Mouse (Mus musculus): Measurements from ENCODE around the gene Cyp2e1. TPM values are rescaled to one million over a fixed set of nuclear protein-coding genes. Genes with fewer than 3 reads are reported as not detected.

Cyp2e1 gene
- polyA plus RNA-seq (2015; fragmentation: Nextera tagmentation; extraction: Ambion mirVana), result 0.10 TPM in 1 of 2 replicates, not detected in the other

GRCm38 (mm10) chr7:140763447-140764020 is at the start of gene Cyp2e1:
Cyp2e1 (plus strand) TSS chr7:140763739.
- no peaks in the 10 kb centered on the region for H3K4me1 ChIP-seq (replicated peaks)
- no peaks in the 10 kb centered on the region for H3K27me3 ChIP-seq
- ATAC-seq (ENCODE audit: low read depth) (no peak), DNase-seq (no peak)
- no peaks in the 10 kb centered on the region for H3K36me3 ChIP-seq
- H3K27ac ChIP-seq, result no peak within 1 kb of the TSS
- no peaks in the 10 kb centered on the region for H3K9me3 ChIP-seq (replicated peaks)
- WGBS (ENCODE audit: insufficient replicate concordance), result 69% methylated on average over 7 of the region's 7 CpGs
- no peak within 1 kb of the TSS for H3K4me2 ChIP-seq
- no peak within 1 kb of the TSS for H3K4me3 ChIP-seq (replicated peaks)
- H3K9ac ChIP-seq, result no peak within 1 kb of the TSS

DNA sequence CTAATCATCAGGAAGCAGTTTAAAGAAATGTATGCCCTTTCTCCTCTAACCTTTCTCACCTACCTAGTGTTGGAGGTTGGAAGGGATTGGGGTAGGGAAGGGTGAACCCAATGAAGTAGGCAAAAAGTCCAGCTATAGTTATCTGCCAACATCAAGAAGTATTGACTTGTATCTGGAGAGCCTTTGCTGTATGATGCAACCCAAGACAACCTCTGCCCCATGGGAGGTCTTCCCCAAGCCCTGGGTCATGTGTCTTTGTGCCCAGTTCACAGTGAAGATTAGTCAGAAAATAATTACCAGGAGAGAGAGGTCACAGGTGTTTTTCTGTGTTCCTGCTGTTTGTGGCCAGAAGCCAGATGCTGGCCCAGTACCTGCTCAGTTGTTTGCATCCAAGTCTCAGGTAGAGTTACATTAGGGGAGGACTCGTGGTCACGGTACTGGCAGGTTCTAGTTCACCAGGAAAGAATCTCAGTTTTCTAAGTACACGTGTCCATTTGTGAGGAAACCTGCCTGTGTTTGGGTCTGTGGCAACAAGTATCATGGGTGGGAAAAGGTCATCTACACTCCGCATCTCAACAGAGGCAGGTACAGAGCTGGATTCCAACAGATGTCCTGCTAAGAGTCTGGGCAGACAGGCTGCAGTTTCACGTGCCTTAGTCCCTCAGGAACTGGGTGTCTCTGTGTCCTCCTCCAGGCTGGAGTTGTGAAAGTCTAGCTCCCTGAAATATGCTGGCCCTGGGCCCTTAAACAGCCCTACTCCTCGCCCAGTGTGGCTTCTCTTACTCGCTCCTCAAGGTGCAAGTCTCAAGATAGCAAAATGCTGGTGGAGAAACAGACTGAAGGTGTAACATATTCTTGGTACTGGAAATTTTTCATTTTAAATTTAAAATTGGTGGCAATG is 46.1 kb upstream of the Cyp2e1 start:
- H3K4me3 ChIP-seq (replicated peaks), result no peak overlapping the region
- no peak overlapping the region for H3K27ac ChIP-seq
- no peak overlapping the region for H3K4me2 ChIP-seq
- no peaks in the 10 kb centered on the region for H3K36me3 ChIP-seq
- no peak for ATAC-seq (ENCODE audit: low read depth)
- 57% methylated on average over 7 of the region's 7 CpGs for WGBS (ENCODE audit: insufficient replicate concordance)
- no peaks in the 10 kb centered on the region for H3K9me3 ChIP-seq (replicated peaks)
- no peak for DNase-seq
- H3K9ac ChIP-seq, result no peak overlapping the region
- H3K4me1 ChIP-seq (replicated peaks), result no peaks in the 10 kb centered on the region
- no peaks in the 10 kb centered on the region for H3K27me3 ChIP-seq

GRCm38 (mm10) chr7:140721095-140721494 is 42.4 kb upstream of the Cyp2e1 start:
- DNase-seq, result no peak
- no peak overlapping the region for H3K27ac ChIP-seq
- no peak overlapping the region for H3K4me3 ChIP-seq (replicated peaks)
- H3K9ac ChIP-seq, result no peak overlapping the region
- no peaks in the 10 kb centered on the region for H3K9me3 ChIP-seq (replicated peaks)
- no peaks in the 10 kb centered on the region for H3K27me3 ChIP-seq
- no peak for ATAC-seq (ENCODE audit: low read depth)
- 45% methylated on average over 6 of the region's 6 CpGs for WGBS (ENCODE audit: insufficient replicate concordance)
- no peak overlapping the region for H3K4me2 ChIP-seq
- H3K36me3 ChIP-seq, result no peaks in the 10 kb centered on the region
- no peaks in the 10 kb centered on the region for H3K4me1 ChIP-seq (replicated peaks)

- no peak for DNase-seq
- H3K27ac ChIP-seq, result no peak overlapping the region
These were observed 38.0 kb upstream of the Cyp2e1 start for GRCm38 (mm10) chr7:140725558-140725957.

DNA sequence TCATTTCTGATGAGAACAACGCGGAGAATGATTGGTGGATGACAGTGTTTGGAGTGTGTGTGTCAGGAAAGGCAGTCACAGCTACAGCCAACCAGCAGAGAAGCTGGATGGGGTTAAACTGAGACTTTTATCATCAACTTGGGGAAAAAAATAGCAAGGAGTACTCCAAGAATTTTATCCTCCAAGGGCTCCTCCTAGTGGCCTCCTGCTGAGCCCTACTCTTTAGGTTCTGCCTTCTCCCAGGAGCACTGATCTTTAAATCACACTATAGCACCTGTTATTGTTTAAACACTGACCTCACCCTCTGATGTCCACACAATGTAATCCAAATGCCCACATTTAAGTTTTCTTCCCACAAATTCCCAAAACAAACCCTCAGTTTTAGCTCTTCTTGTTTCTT is 30.4 kb upstream of the Cyp2e1 start:
- 42% methylated on average over 2 of the region's 2 CpGs for WGBS (ENCODE audit: insufficient replicate concordance)
- no peak overlapping the region for H3K4me2 ChIP-seq
- no peak for DNase-seq

More at GRCm38 (mm10) chr7:140725558-140725957, 38.0 kb upstream of the Cyp2e1 start:
- H3K4me1 ChIP-seq (replicated peaks), result no peaks in the 10 kb centered on the region
- H3K9me3 ChIP-seq (replicated peaks), result no peaks in the 10 kb centered on the region
- H3K36me3 ChIP-seq, result no peaks in the 10 kb centered on the region
- H3K4me2 ChIP-seq, result no peak overlapping the region
- ATAC-seq (ENCODE audit: low read depth), result no peak
- no peak overlapping the region for H3K9ac ChIP-seq
- no peaks in the 10 kb centered on the region for H3K27me3 ChIP-seq
- no peak overlapping the region for H3K4me3 ChIP-seq (replicated peaks)

DNA sequence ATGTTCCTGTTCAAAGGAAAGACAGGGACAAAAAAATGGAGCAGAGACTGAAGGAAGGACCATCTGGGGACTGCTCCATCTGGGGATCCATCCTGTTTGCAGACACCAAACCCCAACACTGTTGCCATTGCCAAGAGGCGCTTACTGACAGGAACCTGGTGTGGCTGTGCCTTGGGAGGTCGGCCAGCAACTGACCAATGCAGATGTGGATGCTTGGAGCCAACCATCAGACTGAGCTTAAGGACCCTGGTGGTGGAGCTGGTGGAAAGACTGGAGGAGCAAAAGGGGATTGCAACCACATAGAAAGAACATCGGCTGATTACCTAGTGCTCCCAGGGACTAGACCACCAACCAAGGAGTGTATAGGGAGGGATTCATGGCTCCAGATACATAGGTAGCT is 16.1 kb upstream of the Cyp2e1 start:
- DNase-seq, result no peak
- Histone ChIP-seq H3K4me2 (no peak overlapping the region), H3K27ac (no peak overlapping the region), H3K4me1 (replicated peaks) (no peaks in the 10 kb centered on the region), H3K9ac (no peak overlapping the region), H3K27me3 (no peaks in the 10 kb centered on the region), H3K9me3 (replicated peaks) (no peaks in the 10 kb centered on the region), H3K36me3 (no peaks in the 10 kb centered on the region), H3K4me3 (replicated peaks) (no peak overlapping the region)
- WGBS (ENCODE audit: insufficient replicate concordance), result 56% methylated on average over 3 of the region's 3 CpGs
- ATAC-seq (ENCODE audit: low read depth), result no peak

More for the DNA sequence above, 30.4 kb upstream of the Cyp2e1 start:
- Histone ChIP-seq H3K4me1 (replicated peaks) (no peaks in the 10 kb centered on the region), H3K27me3 (no peaks in the 10 kb centered on the region), H3K27ac (no peak overlapping the region), H3K36me3 (no peaks in the 10 kb centered on the region), H3K9ac (no peak overlapping the region), H3K4me3 (replicated peaks) (no peak overlapping the region), H3K9me3 (replicated peaks) (no peaks in the 10 kb centered on the region)
- ATAC-seq (ENCODE audit: low read depth), result no peak

GRCm38 (mm10) chr7:140748116-140748826 is 15.3 kb upstream of the Cyp2e1 start:
- ATAC-seq (ENCODE audit: low read depth) (no peak), DNase-seq (no peak)
- no peak overlapping the region for H3K4me3 ChIP-seq (replicated peaks)
- H3K27me3 ChIP-seq, result no peaks in the 10 kb centered on the region
- H3K4me2 ChIP-seq, result no peak overlapping the region
- H3K4me1 ChIP-seq (replicated peaks), result no peaks in the 10 kb centered on the region
- no peaks in the 10 kb centered on the region for H3K36me3 ChIP-seq
- WGBS (ENCODE audit: insufficient replicate concordance), result 67% methylated on average over 6 of the region's 6 CpGs
- no peak overlapping the region for H3K9ac ChIP-seq
- H3K27ac ChIP-seq, result no peak overlapping the region
- H3K9me3 ChIP-seq (replicated peaks), result no peaks in the 10 kb centered on the region

- Histone ChIP-seq H3K4me3 (replicated peaks) (no peak overlapping the region), H3K4me1 (replicated peaks) (no peaks in the 10 kb centered on the region), H3K27ac (no peak overlapping the region), H3K36me3 (no peaks in the 10 kb centered on the region), H3K27me3 (no peaks in the 10 kb centered on the region), H3K4me2 (no peak overlapping the region), H3K9me3 (replicated peaks) (no peaks in the 10 kb centered on the region), H3K9ac (no peak overlapping the region)
- DNase-seq (no peak), ATAC-seq (ENCODE audit: low read depth) (no peak)
- 47% methylated on average over 3 of the region's 3 CpGs for WGBS (ENCODE audit: insufficient replicate concordance)
These were observed 14.7 kb upstream of the Cyp2e1 start for GRCm38 (mm10) chr7:140748827-140749160.

DNA sequence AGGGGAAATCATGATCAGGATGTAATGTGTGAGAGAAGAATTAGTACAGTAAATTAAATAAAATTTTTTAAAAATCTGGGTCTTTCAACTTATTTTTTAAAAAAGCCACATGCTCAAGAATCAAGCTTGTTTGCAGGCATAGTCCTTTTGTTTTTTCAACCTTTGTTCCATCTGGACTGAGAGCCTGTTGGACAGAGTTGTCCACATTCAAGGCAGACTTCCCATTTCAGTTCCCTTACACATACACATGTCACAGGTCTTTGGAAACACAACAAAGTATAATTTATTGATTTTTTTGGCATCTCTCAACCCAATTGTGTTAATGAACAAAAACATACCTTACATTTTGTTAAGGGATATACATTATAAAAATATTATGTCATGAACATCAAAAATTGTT is 9.0 kb upstream of the Cyp2e1 start:
- Histone ChIP-seq H3K4me2 (no peak overlapping the region), H3K27ac (no peak overlapping the region), H3K9ac (no peak overlapping the region), H3K27me3 (no peaks in the 10 kb centered on the region), H3K9me3 (replicated peaks) (no peaks in the 10 kb centered on the region), H3K36me3 (no peaks in the 10 kb centered on the region), H3K4me3 (replicated peaks) (no peak overlapping the region), H3K4me1 (replicated peaks) (no peaks in the 10 kb centered on the region; the same call in 1 of the 2 replicates)
- ATAC-seq (ENCODE audit: low read depth) (no peak), DNase-seq (no peak)

DNA sequence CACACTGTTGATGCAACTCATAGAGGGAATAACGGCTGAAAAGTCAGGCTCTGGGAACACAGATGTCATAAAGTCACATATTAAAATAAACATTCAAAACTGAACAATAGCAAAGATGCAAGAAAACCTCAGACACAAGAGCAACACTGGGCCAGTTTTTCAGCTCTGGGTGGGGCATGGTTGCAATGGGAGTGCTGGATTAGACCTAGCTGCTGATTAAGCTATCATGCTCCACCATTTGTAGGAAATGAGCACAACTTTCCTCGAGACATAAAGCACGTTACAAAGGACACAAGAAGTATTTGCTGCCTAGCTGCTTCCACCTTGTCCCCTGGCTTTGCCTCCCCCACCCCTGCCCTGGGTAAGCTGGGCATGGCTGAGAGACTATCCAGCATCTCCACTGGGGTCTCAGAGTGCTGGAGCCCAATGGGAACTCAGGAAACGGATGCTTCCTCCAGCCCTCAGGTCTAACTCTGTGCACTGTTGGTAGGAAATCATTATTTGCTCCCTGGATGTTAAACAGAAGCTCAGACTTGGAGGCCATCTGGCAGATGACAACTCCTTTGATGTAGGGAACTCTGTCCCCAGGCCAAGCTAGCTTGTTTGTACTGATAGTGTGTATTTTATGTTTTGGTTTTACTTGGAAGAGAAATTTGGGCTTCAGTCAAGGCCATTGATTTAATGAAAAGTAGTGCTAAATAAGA is 7.2 kb upstream of the Cyp2e1 start:
- WGBS (ENCODE audit: insufficient replicate concordance), result 47% methylated on average over 4 of the region's 4 CpGs
- no peak overlapping the region for H3K4me3 ChIP-seq (replicated peaks)
- no peaks in the 10 kb centered on the region for H3K36me3 ChIP-seq
- no peaks in the 10 kb centered on the region for H3K27me3 ChIP-seq
- ATAC-seq (ENCODE audit: low read depth) (peak; percentile 31; the same call in 1 of the 2 replicates), DNase-seq (no peak)
- no peak overlapping the region for H3K9ac ChIP-seq
- no peaks in the 10 kb centered on the region; the same call in 1 of the 2 replicates for H3K4me1 ChIP-seq (replicated peaks)
- no peak overlapping the region for H3K4me2 ChIP-seq
- no peaks in the 10 kb centered on the region for H3K9me3 ChIP-seq (replicated peaks)
- no peak overlapping the region for H3K27ac ChIP-seq

GRCm38 (mm10) chr7:140760647-140761046 is 2.9 kb upstream of the Cyp2e1 start:
- no peak overlapping the region for H3K9ac ChIP-seq
- no peaks in the 10 kb centered on the region for H3K27me3 ChIP-seq
- ATAC-seq (ENCODE audit: low read depth), result no peak
- DNase-seq, result no peak
- H3K27ac ChIP-seq, result no peak overlapping the region
- H3K9me3 ChIP-seq (replicated peaks), result no peaks in the 10 kb centered on the region
- no peak overlapping the region for H3K4me2 ChIP-seq
- H3K4me1 ChIP-seq (replicated peaks), result no peaks in the 10 kb centered on the region; the same call in 1 of the 2 replicates
- no peaks in the 10 kb centered on the region for H3K36me3 ChIP-seq
- H3K4me3 ChIP-seq (replicated peaks), result no peak overlapping the region
